Comparison of ENCODE assay signal across 13 mouse cellular contexts in genomic region chr17:87457961-87458360, GRCm38 (mm10). TPM values are rescaled to one million over a fixed set of nuclear protein-coding genes. Genes with fewer than 3 reads are reported as not detected.
DNase-seq lines count a peak whose midpoint lies in the region; ATAC-seq lines count a peak whose summit lies in the region.
"Had no signal": no experiment of that assay in that cellular context is flagged by ENCODE, and none has a peak within 500 bp of the region (broad histone marks: within the 10 kb centered on the region; RNA-seq: fewer than 3 reads in every experiment).

No protein-coding gene starts in this region.

- H3K4me3 ChIP-seq in hindbrain, embryonic 12.5 days = no peak overlapping the region
- no peak overlapping the region for H3K4me3 ChIP-seq in hindbrain, embryonic 16.5 days (ENCODE audit: low read length)
- no peak overlapping the region for H3K4me3 ChIP-seq in midbrain, embryonic 10.5 days
- no peak overlapping the region for H3K4me3 ChIP-seq in midbrain, embryonic 16.5 days (ENCODE audit: low read depth, low read length)
- no peak overlapping the region for H3K4me3 ChIP-seq in neural tube, embryonic 14.5 days (ENCODE audit: low read depth, low read length)
- H3K4me3 ChIP-seq: erythroblast, embryonic 14.5 days; stomach, embryonic 15.5 days had no signal

- no peaks in the 10 kb centered on the region for H3K27me3 ChIP-seq in hindbrain, embryonic 12.5 days
- no peaks in the 10 kb centered on the region for H3K27me3 ChIP-seq in hindbrain, embryonic 16.5 days (replicated peaks; ENCODE audit: control insufficient read depth, insufficient read depth, low read length)
- H3K27me3 ChIP-seq in midbrain, embryonic 10.5 days (ENCODE audit: low read depth, poor library complexity, severe bottlenecking) = peaks cover 23% of the 10 kb centered on the region
- no peaks in the 10 kb centered on the region for H3K27me3 ChIP-seq in midbrain, embryonic 16.5 days (ENCODE audit: control insufficient read depth, insufficient read depth, low read depth, low read length)
- H3K27me3 ChIP-seq in neural tube, embryonic 14.5 days (ENCODE audit: control insufficient read depth, insufficient read depth, low read length) = no peaks in the 10 kb centered on the region
- H3K27me3 ChIP-seq: stomach, embryonic 15.5 days had no signal

- no peaks in the 10 kb centered on the region for H3K9me3 ChIP-seq in hindbrain, embryonic 12.5 days (replicated peaks)
- H3K9me3 ChIP-seq in hindbrain, embryonic 16.5 days (ENCODE audit: control insufficient read depth, low read length) = no peaks in the 10 kb centered on the region
- H3K9me3 ChIP-seq in midbrain, embryonic 10.5 days (replicated peaks) = no peaks in the 10 kb centered on the region
- no peaks in the 10 kb centered on the region for H3K9me3 ChIP-seq in midbrain, embryonic 16.5 days (replicated peaks; ENCODE audit: control insufficient read depth, low read length, poor library complexity, severe bottlenecking)
- no peaks in the 10 kb centered on the region for H3K9me3 ChIP-seq in neural tube, embryonic 14.5 days (ENCODE audit: control insufficient read depth, low read length)
- H3K9me3 ChIP-seq: stomach, embryonic 15.5 days had no signal

- no peak overlapping the region for H3K9ac ChIP-seq in hindbrain, embryonic 12.5 days
- no peak overlapping the region for H3K9ac ChIP-seq in hindbrain, embryonic 16.5 days (ENCODE audit: low read depth, low read length)
- no peak overlapping the region for H3K9ac ChIP-seq in midbrain, embryonic 16.5 days (ENCODE audit: low read depth, low read length)
- no peak overlapping the region for H3K9ac ChIP-seq in neural tube, embryonic 14.5 days (replicated peaks; ENCODE audit: low read depth, low read length)
- H3K9ac ChIP-seq: stomach, embryonic 15.5 days had no signal

- H3K27ac ChIP-seq in hindbrain, embryonic 12.5 days = peak overlapping the region; percentile 60
- H3K27ac ChIP-seq in hindbrain, embryonic 16.5 days (ENCODE audit: low read depth, low read length) = no peak overlapping the region
- peak overlapping the region; percentile 59 for H3K27ac ChIP-seq in midbrain, embryonic 10.5 days (replicated peaks)
- no peak overlapping the region for H3K27ac ChIP-seq in midbrain, embryonic 16.5 days (ENCODE audit: low read length)
- H3K27ac ChIP-seq in neural tube, embryonic 14.5 days (ENCODE audit: low read depth, low read length) = peak overlapping the region; percentile 64

- no peaks in the 10 kb centered on the region for H3K36me3 ChIP-seq in hindbrain, embryonic 12.5 days
- H3K36me3 ChIP-seq in hindbrain, embryonic 16.5 days (ENCODE audit: control insufficient read depth, insufficient read depth, low read length) = no peaks in the 10 kb centered on the region
- H3K36me3 ChIP-seq in midbrain, embryonic 10.5 days = no peaks in the 10 kb centered on the region
- no peaks in the 10 kb centered on the region for H3K36me3 ChIP-seq in midbrain, embryonic 16.5 days (ENCODE audit: control insufficient read depth, insufficient read depth, low read length)
- H3K36me3 ChIP-seq in neural tube, embryonic 14.5 days (ENCODE audit: control insufficient read depth, insufficient read depth, low read length) = no peaks in the 10 kb centered on the region
- H3K36me3 ChIP-seq: stomach, embryonic 15.5 days had no signal

- ATAC-seq in hindbrain, embryonic 12.5 days (ENCODE audit: low FRiP score) = no peak
- ATAC-seq in hindbrain, embryonic 16.5 days = no peak
- ATAC-seq in midbrain, embryonic 16.5 days = no peak
- no peak for ATAC-seq in neural tube, embryonic 14.5 days (ENCODE audit: low read depth)

- DNase-seq in midbrain, embryonic 10.5 days (ENCODE audit: low spot score) = no peak
- DNase-seq in adrenal gland, postnatal 25 days = peak; percentile 50
- no peak for DNase-seq in frontal cortex, postnatal 25 days (ENCODE audit: low spot score in 2 of 2)
- DNase-seq: layer of hippocampus, adult 9-11 months; left cerebral cortex, postnatal 4 days had no signal

- WGBS in hindbrain, embryonic 12.5 days = 35% methylated on average over 7 of the region's 7 CpGs
- 31% methylated on average over 7 of the region's 7 CpGs for WGBS in hindbrain, embryonic 16.5 days
- WGBS in midbrain, embryonic 10.5 days = 55% methylated on average over 7 of the region's 7 CpGs
- WGBS in midbrain, embryonic 16.5 days = 51% methylated on average over 7 of the region's 7 CpGs
- WGBS in neural tube, embryonic 14.5 days = 42% methylated on average over 7 of the region's 7 CpGs

- H3K4me2 ChIP-seq in hindbrain, embryonic 12.5 days (replicated peaks) = no peak overlapping the region
- H3K4me2 ChIP-seq in hindbrain, embryonic 16.5 days (ENCODE audit: low read length) = no peak overlapping the region
- H3K4me2 ChIP-seq in midbrain, embryonic 16.5 days (ENCODE audit: low read length) = no peak overlapping the region
- no peak overlapping the region for H3K4me2 ChIP-seq in neural tube, embryonic 14.5 days (ENCODE audit: low read depth, low read length)
- H3K4me2 ChIP-seq: stomach, embryonic 15.5 days had no signal

- peaks cover 37% of the 10 kb centered on the region for H3K4me1 ChIP-seq in hindbrain, embryonic 12.5 days
- H3K4me1 ChIP-seq in hindbrain, embryonic 16.5 days (ENCODE audit: control insufficient read depth, insufficient read depth, low read depth, low read length) = peaks cover 34% of the 10 kb centered on the region
- H3K4me1 ChIP-seq in midbrain, embryonic 10.5 days = peaks cover 50% of the 10 kb centered on the region
- peaks cover 37% of the 10 kb centered on the region for H3K4me1 ChIP-seq in midbrain, embryonic 16.5 days (ENCODE audit: control insufficient read depth, insufficient read depth, low read length)
- peaks cover 42% of the 10 kb centered on the region for H3K4me1 ChIP-seq in neural tube, embryonic 14.5 days (ENCODE audit: control insufficient read depth, insufficient read depth, low read length)

RNA-seq across cellular contexts. Expression of gene Calm2, which starts 11.2 kb away (rescaled TPM):
- polyA plus RNA-seq in hindbrain, embryonic 12.5 days (2016; fragmentation: Nextera tagmentation; extraction: Ambion mirVana) = 1,282 and 1,370 TPM in 2 replicates
- polyA plus RNA-seq in hindbrain, embryonic 16.5 days (2015; fragmentation: Nextera tagmentation; extraction: Ambion mirVana) = 2,782 and 3,155 TPM in 2 replicates
- polyA plus RNA-seq in midbrain, embryonic 10.5 days (2016; fragmentation: Nextera tagmentation; extraction: Ambion mirVana) = 1,154 and 1,167 TPM in 2 replicates
- polyA plus RNA-seq in midbrain, embryonic 16.5 days (2015; fragmentation: Nextera tagmentation; extraction: Ambion mirVana) = 2,230 and 2,642 TPM in 2 replicates
- total RNA-seq in adrenal gland, postnatal 25 days (2021) = 525 and 582 TPM in 2 replicates
- polyA plus RNA-seq in neural tube, embryonic 14.5 days (2014; fragmentation: Nextera tagmentation; extraction: Ambion mirVana) = 3,412 and 3,701 TPM in 2 replicates

RNA-seq across cellular contexts. Expression of gene Stpg4, which starts 30.4 kb away (rescaled TPM):
- 0.34 TPM in 1 of 2 replicates, not detected in the other for polyA plus RNA-seq in hindbrain, embryonic 12.5 days (2016; fragmentation: Nextera tagmentation; extraction: Ambion mirVana)
- 0.19 TPM in 1 of 2 replicates, not detected in the other for polyA plus RNA-seq in hindbrain, embryonic 16.5 days (2015; fragmentation: Nextera tagmentation; extraction: Ambion mirVana)
- polyA plus RNA-seq in midbrain, embryonic 10.5 days (2016; fragmentation: Nextera tagmentation; extraction: Ambion mirVana) = not detected in 2 replicates
- 0.34 TPM in 1 of 2 replicates, not detected in the other for polyA plus RNA-seq in midbrain, embryonic 16.5 days (2015; fragmentation: Nextera tagmentation; extraction: Ambion mirVana)
- not detected in 2 replicates for total RNA-seq in adrenal gland, postnatal 25 days (2021)
- not detected in 2 replicates for polyA plus RNA-seq in neural tube, embryonic 14.5 days (2014; fragmentation: Nextera tagmentation; extraction: Ambion mirVana)
- total RNA-seq: CH12.LX; left cerebral cortex, postnatal 4 days had no signal
- polyA plus RNA-seq: erythroblast, embryonic 14.5 days; lung, embryonic 16.5 days; stomach, embryonic 15.5 days had no signal

Comparison
In these comparisons a context has a peak if more than half of its experiments do, and no peak if none do; other contexts are left out.
1. H3K27ac ChIP-seq: peak in hindbrain, embryonic 12.5 days (single experiment), midbrain, embryonic 10.5 days (single experiment) and neural tube, embryonic 14.5 days (single experiment); none in hindbrain, embryonic 16.5 days (single experiment) and midbrain, embryonic 16.5 days (single experiment).